Mouse (Mus musculus) forebrain, embryonic 11.5 days (tissue): ENCODE measurements around the gene Dhrs1. TPM values are rescaled to one million over a fixed set of nuclear protein-coding genes. Genes with fewer than 3 reads are reported as not detected.
A peak's percentile ranks its signal among the peaks of the same experiment; 100 is the strongest.
"Not testable (repeated sequence)": the region's sequence is repeated elsewhere in the genome, so short reads cannot be mapped to it uniquely, and the experiment has no call there.

ENCODE experiments used
- ATAC-seq: fragments of 200-750 bp; cut with Nextera tagmentation; replicated peaks from 2 replicates; pipeline ENCODE4 v1.8.0; 2017; ENCODE audit warnings: moderate TSS enrichment; ENCODE audit not compliant: low FRiP score
- DNase-seq: peaks from one replicate; pipeline ENCODE4 v3.0.0-alpha.2; 2017; ENCODE audit warnings: low spot score
- H3K27ac ChIP-seq: fragments of 300-500 bp; sonication (generic); 2 replicates; pipeline ENCODE4 v1.5.1; 2014; ENCODE audit warnings: low read depth, low read length
- H3K27me3 ChIP-seq: fragments of 300-500 bp; sonication (generic); 2 replicates; pipeline ENCODE4 v1.6.1; 2014; ENCODE audit warnings: mild to moderate bottlenecking, low read length, mixed read lengths; ENCODE audit not compliant: control insufficient read depth, insufficient read depth
- H3K36me3 ChIP-seq: fragments of 300-500 bp; sonication (generic); 2 replicates; pipeline ENCODE4 v1.6.1; 2014; ENCODE audit warnings: mild to moderate bottlenecking, low read length, moderate library complexity, mixed read lengths; ENCODE audit not compliant: control insufficient read depth, insufficient read depth
- H3K4me1 ChIP-seq: fragments of 300-500 bp; sonication (generic); replicated peaks from 2 replicates; pipeline ENCODE4 v1.6.1; 2014; ENCODE audit warnings: low read length, mixed read lengths; ENCODE audit not compliant: control insufficient read depth, insufficient read depth
- H3K4me2 ChIP-seq: fragments of 300-500 bp; sonication (generic); 2 replicates; pipeline ENCODE4 v1.6.1; 2014; ENCODE audit warnings: low read depth, mild to moderate bottlenecking, low read length, moderate library complexity, mixed read lengths; ENCODE audit not compliant: severe bottlenecking
- H3K4me3 ChIP-seq: fragments of 300-500 bp; sonication (generic); 2 replicates; pipeline ENCODE4 v1.5.1; 2014; ENCODE audit warnings: low read depth, low read length
- H3K9ac ChIP-seq: fragments of 300-500 bp; sonication (generic); 2 replicates; pipeline ENCODE4 v1.6.1; 2014; ENCODE audit warnings: low read length
- H3K9me3 ChIP-seq: fragments of 300-500 bp; sonication (generic); 2 replicates; pipeline ENCODE4 v1.6.1; 2016; ENCODE audit warnings: low read length, mixed read lengths; ENCODE audit not compliant: control insufficient read depth
- WGBS: fragments of 180-500 bp; shearing (Covaris S2); extraction: QIAGEN DNeasy Blood & Tissue Kit; methylation state at CpG from one replicate; pipeline ENCODE4 v1.1.7; 2014; 5-methylcytosine and 5-hydroxymethylcytosine counted together
- polyA plus RNA-seq: library from polyadenylated mRNA; unstranded; fragments of >200 nt; fragmentation: Nextera tagmentation; extraction: Ambion mirVana; gene quantifications from 2 replicates; pipeline ENCODE4 v1.2.1, GENCODE M21; 2014

Gene Dhrs1
- polyA plus RNA-seq, 1 experiment from 2014 or later = 63.6 TPM

GRCm38 (mm10) chr14:55768555-55768954 lies 23.1 kb upstream of the Dhrs1 start:
- Histone ChIP-seq H3K4me3 (no peak overlapping the region), H3K27ac (no peak overlapping the region), H3K36me3 (no peaks in the 10 kb centered on the region), H3K9me3 (no peaks in the 10 kb centered on the region), H3K4me2 (no peak overlapping the region), H3K27me3 (peaks cover 35% of the 10 kb centered on the region), H3K4me1 (no peaks in the 10 kb centered on the region; the same call in 1 of the 2 replicates), H3K9ac (no peak overlapping the region)
- no peak for DNase-seq
- WGBS = 85% methylated on average over 6 of the region's 6 CpGs
- no peak for ATAC-seq

- peaks cover 43% of the 10 kb centered on the region for H3K27me3 ChIP-seq
- no peaks in the 10 kb centered on the region; the same call in 1 of the 2 replicates for H3K4me1 ChIP-seq
- H3K27ac ChIP-seq = no peak overlapping the region
- H3K4me2 ChIP-seq = peak overlapping the region; percentile 75
- WGBS = 12% methylated on average over 52 of the region's 52 CpGs
- ATAC-seq (peak; percentile 53; the same call in 1 of the 2 replicates), DNase-seq (peak; percentile 76)
- H3K9ac ChIP-seq = peak overlapping the region; percentile 55
- H3K36me3 ChIP-seq = no peaks in the 10 kb centered on the region
- H3K9me3 ChIP-seq = no peaks in the 10 kb centered on the region
- H3K4me3 ChIP-seq = peak overlapping the region; percentile 36
Measured at GRCm38 (mm10) chr14:55767519-55768414, 22.3 kb upstream of the Dhrs1 start.

- WGBS = 82% methylated on average over 4 of the region's 4 CpGs
- Histone ChIP-seq H3K36me3 (no peaks in the 10 kb centered on the region), H3K4me3 (no peak within 1 kb of the TSS), H3K27ac (no peak within 1 kb of the TSS), H3K9me3 (no peaks in the 10 kb centered on the region), H3K9ac (no peak within 1 kb of the TSS), H3K4me2 (no peak within 1 kb of the TSS), H3K27me3 (peaks cover 62% of the 10 kb centered on the region), H3K4me1 (peaks cover 6% of the 10 kb centered on the region)
- DNase-seq = no peak
- no peak for ATAC-seq
Measured at GRCm38 (mm10) chr14:55765696-55766095, 20.2 kb upstream of the Dhrs1 start, which contains the start of gene Ltb4r1. TSS of gene Ltb4r1 (plus strand) at chr14:55765962.

- DNase-seq = no peak
- no peak overlapping the region; the same call in 1 of the 2 replicates for H3K4me2 ChIP-seq
- 62% methylated on average over 7 of the region's 7 CpGs for WGBS
- no peaks in the 10 kb centered on the region for H3K9me3 ChIP-seq
- H3K4me1 ChIP-seq = peaks cover 6% of the 10 kb centered on the region
- peaks cover 57% of the 10 kb centered on the region for H3K27me3 ChIP-seq
- ATAC-seq = no peak
- no peak overlapping the region for H3K9ac ChIP-seq
- H3K36me3 ChIP-seq = no peaks in the 10 kb centered on the region
- H3K4me3 ChIP-seq = no peak overlapping the region
- no peak overlapping the region for H3K27ac ChIP-seq
Measured at GRCm38 (mm10) chr14:55763166-55763565, 17.7 kb upstream of the Dhrs1 start.

- Histone ChIP-seq H3K36me3 (no peaks in the 10 kb centered on the region), H3K27ac (no peak overlapping the region), H3K9me3 (no peaks in the 10 kb centered on the region), H3K27me3 (peaks cover 48% of the 10 kb centered on the region), H3K4me2 (peak overlapping the region; percentile 93), H3K4me1 (peaks cover 6% of the 10 kb centered on the region; the same call in 1 of the 2 replicates), H3K9ac (peak overlapping the region; percentile 65), H3K4me3 (peak overlapping the region; percentile 47)
- WGBS = under 1% methylated on average over 77 of the region's 77 CpGs
- ATAC-seq = peak; percentile 51
- DNase-seq = peak; percentile 79
Measured at GRCm38 (mm10) chr14:55762001-55762821, 16.7 kb upstream of the Dhrs1 start.

DNA sequence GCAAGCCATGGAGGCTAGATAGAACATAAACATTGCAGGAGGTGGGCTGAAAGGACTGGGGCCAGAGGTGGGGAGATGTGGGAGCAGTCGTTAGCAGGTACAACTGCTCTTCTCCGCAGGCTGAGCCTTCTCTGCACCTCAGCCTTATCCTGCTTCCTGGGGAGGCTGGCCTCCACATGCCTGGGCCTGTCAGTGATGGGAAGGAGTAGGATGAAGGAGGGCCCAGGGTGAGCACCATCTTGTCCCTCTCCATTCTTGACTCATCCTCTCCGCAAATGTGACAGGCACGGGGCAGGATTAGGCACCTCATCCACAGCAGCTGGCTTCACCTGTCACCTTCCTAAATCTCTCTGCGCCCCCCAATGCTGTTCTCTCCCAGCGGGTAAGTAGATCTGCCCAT lies 15.7 kb upstream of the Dhrs1 start, which contains the start of gene Ltb4r2:
Gene Ltb4r2 (plus strand): TSS at position 266 of the 400 bp plus-strand sequence.
- no peaks in the 10 kb centered on the region for H3K9me3 ChIP-seq
- H3K4me3 ChIP-seq = peak within 1 kb of the TSS; percentile 47
- ATAC-seq (no peak), DNase-seq (no peak)
- peaks cover 41% of the 10 kb centered on the region for H3K27me3 ChIP-seq
- no peaks in the 10 kb centered on the region for H3K36me3 ChIP-seq
- H3K27ac ChIP-seq = no peak within 1 kb of the TSS
- H3K4me2 ChIP-seq = peak within 1 kb of the TSS; percentile 93
- WGBS = 71% methylated on average over 6 of the region's 6 CpGs
- H3K4me1 ChIP-seq = peaks cover 6% of the 10 kb centered on the region; the same call in 1 of the 2 replicates
- H3K9ac ChIP-seq = peak within 1 kb of the TSS; percentile 65

GRCm38 (mm10) chr14:55760156-55760555 lies 14.7 kb upstream of the Dhrs1 start:
- peak; percentile 91 for DNase-seq
- not testable (repeated sequence) for H3K36me3 ChIP-seq, ATAC-seq, H3K27ac ChIP-seq, H3K9me3 ChIP-seq, H3K4me1 ChIP-seq, H3K9ac ChIP-seq, H3K4me3 ChIP-seq
- 1% methylated on average over 6 of the region's 6 CpGs for WGBS
- Histone ChIP-seq H3K27me3 (peaks cover 39% of the 10 kb centered on the region), H3K4me2 (peak overlapping the region; percentile 36; the same call in 1 of the 2 replicates)

DNA sequence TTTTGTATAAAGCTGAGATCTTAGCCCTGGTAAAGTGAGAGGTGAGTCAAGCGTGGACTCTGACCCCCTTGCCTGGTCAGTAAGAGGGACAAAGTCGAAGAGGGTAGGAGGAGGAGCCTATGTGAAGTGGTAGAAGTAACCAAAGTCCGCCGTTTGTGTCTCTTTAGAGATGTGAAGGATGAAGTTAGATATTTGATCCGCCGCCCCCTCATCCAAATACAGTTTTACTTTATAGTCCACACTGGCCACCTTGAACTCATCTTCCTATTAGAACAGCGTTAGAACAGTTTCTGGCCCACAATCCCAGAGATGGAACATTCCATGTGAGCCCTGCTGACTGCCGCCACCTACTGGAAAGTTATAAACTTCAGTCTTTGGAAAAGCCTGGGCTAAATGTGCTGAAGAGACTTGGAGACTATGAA lies 12.9 kb upstream of the Dhrs1 start, which contains the start of gene Cideb:
Gene Cideb (minus strand): TSS at position 96 of the 422 bp plus-strand sequence.
- H3K4me1 ChIP-seq = peaks cover 6% of the 10 kb centered on the region; the same call in 1 of the 2 replicates
- H3K36me3 ChIP-seq = peaks cover 9% of the 10 kb centered on the region; the same call in 1 of the 2 replicates
- H3K4me3 ChIP-seq = no peak within 1 kb of the TSS
- ATAC-seq = no peak
- DNase-seq = peak; percentile 65
- H3K4me2 ChIP-seq = peak within 1 kb of the TSS; percentile 1; the same call in 1 of the 2 replicates
- no peak within 1 kb of the TSS for H3K27ac ChIP-seq
- no peak within 1 kb of the TSS for H3K9ac ChIP-seq
- H3K27me3 ChIP-seq = peaks cover 26% of the 10 kb centered on the region
- H3K9me3 ChIP-seq = no peaks in the 10 kb centered on the region
- WGBS = 22% methylated on average over 8 of the region's 8 CpGs
